Mouse (Mus musculus) small intestine, adult 2 months (tissue): ENCODE measurements around the gene Fdx1l.

Source experiments
- CTCF ChIP-seq: fragments of 200-500 bp; IDR thresholded peaks from 2 replicates; pipeline ENCODE4 v1.5.1; 2012; ENCODE audit warnings: low read depth, mild to moderate bottlenecking, control low read depth, inconsistent platforms, low read length, moderate library complexity, mixed read lengths; ENCODE audit not compliant: insufficient replicate concordance, insufficient read length; ENCODE audit errors: extremely low read depth
- POLR2A ChIP-seq: fragments of 200-500 bp; IDR thresholded peaks from 2 replicates; pipeline ENCODE4 v1.6.1; 2012; ENCODE audit warnings: low read depth, mild to moderate bottlenecking, control low read depth, inconsistent platforms, low read length, moderate library complexity

DNA sequence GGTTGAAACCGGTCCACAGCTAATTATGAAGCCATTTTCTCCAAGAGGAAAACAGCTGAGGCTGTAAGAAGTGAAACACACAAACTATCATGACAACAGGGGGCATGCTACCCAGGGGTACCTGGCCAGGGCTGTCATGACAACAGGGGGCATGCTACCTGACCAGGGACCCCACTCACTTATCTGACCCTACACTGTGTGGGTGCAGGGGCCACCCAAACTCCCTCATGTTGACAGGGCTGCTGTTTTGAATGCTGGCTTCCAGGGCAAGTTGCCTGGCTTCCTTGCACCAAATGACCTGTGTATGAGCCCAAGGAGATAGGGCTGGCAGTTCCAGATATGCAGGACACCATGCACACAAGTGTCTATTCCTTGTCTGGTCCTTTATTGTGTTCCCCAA, 17.1 kb upstream of the Fdx1l start:
- no peak for TF ChIP-seq CTCF
- TF ChIP-seq POLR2A: no peak
